Comparison of ENCODE assay signal across 9 mouse cellular contexts in genomic region chr6:120981537-120981936, GRCm38 (mm10).
DNase-seq lines count a peak whose midpoint lies in the region; ATAC-seq lines count a peak whose summit lies in the region.
"Had no signal": no experiment of that assay in that cellular context is flagged by ENCODE, and none has a peak within 500 bp of the region (broad histone marks: within the 10 kb centered on the region; RNA-seq: fewer than 3 reads in every experiment).

No protein-coding gene starts in this region.

- peaks cover 25% of the 10 kb centered on the region; the same call in 1 of the 2 replicates for H3K36me3 ChIP-seq in liver, embryonic 11.5 days (ENCODE audit: control insufficient read depth, insufficient read depth, low read length)

- H3K9me3 ChIP-seq in liver, embryonic 11.5 days (ENCODE audit: control insufficient read depth, low read length): no peaks in the 10 kb centered on the region
- H3K9me3 ChIP-seq: hindbrain, embryonic 15.5 days had no signal

- H3K4me1 ChIP-seq in liver, embryonic 11.5 days (replicated peaks; ENCODE audit: control insufficient read depth, insufficient read depth, low read length): peaks cover 21% of the 10 kb centered on the region

- H3K4me3 ChIP-seq in liver, embryonic 11.5 days (ENCODE audit: low read depth, low read length): no peak overlapping the region
- H3K4me3 ChIP-seq: hindbrain, embryonic 15.5 days had no signal

- WGBS in liver, embryonic 11.5 days: 41% methylated on average over 6 of the region's 6 CpGs

- intact Hi-C loops in gastrocnemius, postnatal 14 days (cut with DNase I; ENCODE audit: low total_unique reads): loop anchor here (5.0 kb wide), 1 partner anchor 146 kb away; no protein-coding TSS in a partner anchor

- H3K27me3 ChIP-seq in liver, embryonic 11.5 days (replicated peaks; ENCODE audit: control insufficient read depth, insufficient read depth, low read length): no peaks in the 10 kb centered on the region
- H3K27me3 ChIP-seq: hindbrain, embryonic 15.5 days had no signal

- ATAC-seq in liver, embryonic 11.5 days (replicated peaks; ENCODE audit: low FRiP score): no peak

- DNase-seq in liver (peak; percentile 36), R1 (ENCODE audit: low read depth, low spot score) (peak; percentile 78)
- DNase-seq in liver, embryonic 11.5 days (ENCODE audit: low spot score): no peak
- peak; percentile 59 for DNase-seq in embryo, embryonic 10.5 days (ENCODE audit: low spot score)
- peak; percentile 21 for DNase-seq in naive thymus-derived CD4-positive, alpha-beta T cell, adult 2 months (ENCODE audit: low read depth)
- DNase-seq in gastrocnemius, postnatal 14 days: no peak
- DNase-seq in right cerebral cortex, postnatal 10 days (ENCODE audit: low spot score in 2 of 2): no peak
- no peak for DNase-seq in layer of hippocampus, adult 9-10 months (ENCODE audit: low spot score)

- H3K27ac ChIP-seq in liver, embryonic 11.5 days (ENCODE audit: low read depth, low read length): no peak overlapping the region
- H3K27ac ChIP-seq: hindbrain, embryonic 15.5 days had no signal

- H3K4me2 ChIP-seq in liver, embryonic 11.5 days: no peak overlapping the region
- H3K4me2 ChIP-seq: hindbrain, embryonic 15.5 days had no signal

- no peak overlapping the region for H3K9ac ChIP-seq in liver, embryonic 11.5 days (ENCODE audit: low read depth, low read length)
- H3K9ac ChIP-seq: hindbrain, embryonic 15.5 days had no signal

Comparison
In these comparisons a context has a peak if more than half of its experiments do, and no peak if none do; other contexts are left out.
1. DNase-seq: peak in liver (single experiment), R1 (single experiment), embryo, embryonic 10.5 days (single experiment) and naive thymus-derived CD4-positive, alpha-beta T cell, adult 2 months (single experiment); none in liver, embryonic 11.5 days (single experiment), gastrocnemius, postnatal 14 days (single experiment), right cerebral cortex, postnatal 10 days (0 of 2) and layer of hippocampus, adult 9-10 months (single experiment).